Mouse (Mus musculus) kidney, adult 2 months (tissue): ENCODE data around the gene Fam178b.

ENCODE experiments used
- CTCF ChIP-seq: fragments of 200-500 bp; conservative IDR thresholded peaks from 2 replicates; pipeline ENCODE4 v1.5.1; 2011; ENCODE audit warnings: low read depth, mild to moderate bottlenecking, control low read depth, low read length, moderate library complexity, mixed read lengths; ENCODE audit not compliant: insufficient read depth, insufficient read length
- POLR2A ChIP-seq: fragments of 200-500 bp; IDR thresholded peaks from one replicate; pipeline ENCODE4 v1.6.1; 2011; ENCODE audit warnings: low read depth, low read length, control low read depth

- TF ChIP-seq POLR2A (no peak), CTCF (no peak)
Observed at GRCm38 (mm10) chr1:36694871-36695270, 11.9 kb upstream of the Fam178b start.
